Mouse (Mus musculus) erythroid progenitor cell, adult 5-6 weeks (primary cell): Measurements from ENCODE around the gene Nosip. TPM values are rescaled to one million over a fixed set of nuclear protein-coding genes. Genes with fewer than 3 reads are reported as not detected.
A peak's percentile ranks its signal among the peaks of the same experiment; 100 is the strongest.
"Not testable (repeated sequence)": the region's sequence is repeated elsewhere in the genome, so short reads cannot be mapped to it uniquely, and the experiment has no call there.

Experiments used
- ATAC-seq: replicated peaks from 2 replicates; pipeline ENCODE4 v1.8.0; 2016; ENCODE audit warnings: moderate number of reproducible peaks, mild to moderate bottlenecking, moderate TSS enrichment, inconsistent platforms; ENCODE audit not compliant: poor library complexity, low FRiP score, severe bottlenecking
- total RNA-seq, 2 experiments: library from RNA; stranded (forward) in 1 of 2; stranded (reverse) in 1 of 2; fragments of 150-400 nt in 1 of 2; fragments of 186-747, 209-891 nt in 1 of 2; gene quantifications; 2 replicates each; pipeline versions ENCODE4 v1.2.3 to v1.2.4; 2015 to 2017; ENCODE audit warnings: low replicate concordance in 2 of 2

Nosip gene
- total RNA-seq, 2 experiments from 2014 or later, result 30.6 to 54.0 TPM

GRCm38 (mm10) chr7:45106441-45106840 lies 44.2 kb downstream of the Nosip start:
- no peak for ATAC-seq

DNA sequence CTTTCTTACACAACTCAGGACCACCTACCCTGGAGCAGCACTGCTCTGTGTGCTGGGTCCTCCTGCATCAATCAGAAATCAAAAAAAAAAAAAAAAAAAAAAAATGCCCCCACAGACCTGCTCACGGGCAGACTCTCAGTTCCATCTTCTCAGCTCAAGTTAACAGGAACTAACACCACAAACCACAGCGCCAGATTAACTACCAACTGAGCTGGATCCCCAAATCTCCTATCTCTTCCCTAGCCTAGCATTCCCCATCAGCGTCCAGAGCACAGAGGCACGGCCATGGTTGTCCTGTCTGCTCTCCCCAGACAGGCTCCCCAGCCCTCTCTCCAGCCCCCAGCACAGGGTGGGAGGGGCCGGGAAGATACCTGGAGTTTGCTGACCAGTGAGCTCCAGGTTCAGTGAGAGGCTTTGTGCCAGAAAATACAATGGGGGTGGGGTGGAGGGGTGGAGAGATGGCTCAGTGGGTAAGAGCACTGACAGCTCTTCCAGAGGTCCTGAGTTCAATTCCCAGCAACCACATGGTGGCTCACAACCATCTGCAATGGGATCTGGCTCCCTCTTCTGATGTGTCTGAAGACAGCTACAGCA lies 44.9 kb downstream of the Nosip start:
- no peak for ATAC-seq

- not testable (repeated sequence) for ATAC-seq
These were observed 47.9 kb downstream of the Nosip start for GRCm38 (mm10) chr7:45110089-45110488.

DNA sequence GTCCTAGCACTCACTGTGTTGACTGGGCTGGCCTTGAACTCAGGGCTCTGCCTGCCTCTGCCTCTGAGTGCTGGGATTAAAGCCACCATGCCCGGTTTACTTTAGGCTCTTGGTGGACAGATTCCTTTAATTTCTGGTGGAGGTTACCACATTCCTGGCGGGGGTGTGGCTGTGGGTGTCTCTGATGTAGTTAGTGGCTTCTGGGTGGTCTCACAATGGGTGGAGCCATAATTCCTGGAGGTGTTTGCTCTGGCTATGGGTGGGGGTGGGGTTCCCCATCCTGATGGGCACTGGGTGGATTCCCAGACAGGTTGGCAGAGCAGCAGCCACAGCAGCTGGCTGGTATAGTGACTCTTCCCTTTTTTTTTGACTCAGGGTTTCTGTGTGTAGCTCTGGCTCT lies 49.7 kb downstream of the Nosip start:
- no peak for ATAC-seq

DNA sequence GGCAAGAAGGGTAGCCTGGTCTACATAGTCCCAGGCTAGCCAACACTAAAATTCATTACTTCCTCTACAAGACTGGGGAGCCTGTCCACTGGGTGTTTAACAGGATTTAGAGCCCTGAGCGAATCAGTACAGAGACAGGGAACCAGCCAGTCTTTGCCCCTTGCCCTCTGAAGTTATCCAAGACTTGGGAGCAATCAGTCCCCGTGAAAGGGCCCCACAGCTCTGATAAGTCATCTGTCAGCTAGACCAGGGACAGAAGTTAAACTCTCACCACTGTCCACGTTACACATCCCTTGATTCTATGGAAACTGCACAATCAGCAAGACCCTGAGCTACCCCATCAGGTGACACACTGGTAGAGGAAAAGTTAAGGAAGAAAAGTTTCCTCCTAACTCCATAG lies 50.3 kb downstream of the Nosip start:
- ATAC-seq, result no peak

GRCm38 (mm10) chr7:45113476-45113875 lies 51.2 kb downstream of the Nosip start:
- ATAC-seq, result no peak

- ATAC-seq, result no peak
These were observed 55.3 kb downstream of the Nosip start for GRCm38 (mm10) chr7:45117566-45117965.

DNA sequence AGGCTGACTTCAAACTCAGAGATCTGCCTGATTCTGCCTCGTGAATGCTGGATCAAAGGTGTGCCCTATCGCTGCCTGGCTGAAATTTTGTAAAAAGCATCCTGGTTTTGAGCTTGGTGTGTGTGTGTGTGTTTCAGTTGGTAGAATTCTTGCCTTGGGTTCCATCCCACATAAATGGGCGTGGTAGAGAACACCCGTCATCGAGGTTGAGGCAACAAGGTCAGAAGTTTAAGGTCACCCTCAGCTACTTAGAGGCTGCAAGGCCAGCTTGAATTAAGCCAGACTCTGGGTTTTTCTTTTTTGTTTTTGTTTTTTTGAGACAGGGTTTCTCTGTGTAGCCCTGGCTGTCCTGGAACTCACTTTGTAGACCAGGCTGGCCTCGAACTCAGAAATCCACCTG lies 56.1 kb downstream of the Nosip start:
- no peak for ATAC-seq

DNA sequence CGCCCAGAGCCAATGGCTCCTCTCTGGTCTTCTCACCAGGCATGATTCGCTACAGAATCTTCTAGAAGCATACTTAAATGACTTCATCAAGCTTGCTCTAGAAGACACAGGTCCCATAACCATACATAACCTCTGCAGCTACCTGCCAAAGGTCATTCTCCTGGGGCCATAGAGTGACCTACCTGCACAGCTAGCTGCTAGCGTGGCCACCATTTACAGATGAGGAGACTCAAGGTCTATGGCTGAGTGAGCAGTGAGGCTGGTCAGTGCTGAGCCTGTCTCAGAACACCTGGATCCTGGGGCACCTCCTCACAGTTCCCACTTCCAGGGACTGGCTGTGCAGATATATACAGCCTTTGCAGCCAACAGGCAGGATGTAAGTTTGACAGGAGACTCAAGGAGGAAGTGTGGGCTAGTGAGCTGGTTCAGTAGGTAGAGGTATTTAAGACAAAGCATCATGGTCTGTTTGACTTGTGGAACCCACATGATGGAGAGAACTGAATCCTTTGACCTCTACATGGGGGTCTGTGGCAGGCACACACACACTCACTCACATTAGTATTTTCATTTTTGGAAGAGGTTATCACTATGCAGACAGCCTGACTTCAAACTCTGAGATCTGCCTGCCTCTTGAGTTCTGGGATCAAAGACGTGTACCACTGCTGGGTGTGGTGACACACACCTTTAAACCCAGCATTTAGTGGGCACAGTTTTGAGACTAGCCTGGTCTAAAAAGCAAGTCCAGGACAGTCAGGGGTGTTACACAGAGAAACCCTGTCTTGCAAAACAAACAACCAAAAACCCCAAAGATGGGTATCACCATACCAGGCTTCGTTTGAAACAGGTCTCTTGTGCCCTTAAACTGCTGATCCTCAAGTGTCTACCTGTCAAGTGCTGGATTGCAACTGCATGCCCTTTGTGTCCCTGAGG lies 57.8 kb downstream of the Nosip start:
- ATAC-seq, result no peak

- no peak for ATAC-seq
These were observed 59.2 kb downstream of the Nosip start for GRCm38 (mm10) chr7:45121404-45121803.

- no peak for ATAC-seq
These were observed 59.7 kb downstream of the Nosip start for GRCm38 (mm10) chr7:45121966-45122365.

DNA sequence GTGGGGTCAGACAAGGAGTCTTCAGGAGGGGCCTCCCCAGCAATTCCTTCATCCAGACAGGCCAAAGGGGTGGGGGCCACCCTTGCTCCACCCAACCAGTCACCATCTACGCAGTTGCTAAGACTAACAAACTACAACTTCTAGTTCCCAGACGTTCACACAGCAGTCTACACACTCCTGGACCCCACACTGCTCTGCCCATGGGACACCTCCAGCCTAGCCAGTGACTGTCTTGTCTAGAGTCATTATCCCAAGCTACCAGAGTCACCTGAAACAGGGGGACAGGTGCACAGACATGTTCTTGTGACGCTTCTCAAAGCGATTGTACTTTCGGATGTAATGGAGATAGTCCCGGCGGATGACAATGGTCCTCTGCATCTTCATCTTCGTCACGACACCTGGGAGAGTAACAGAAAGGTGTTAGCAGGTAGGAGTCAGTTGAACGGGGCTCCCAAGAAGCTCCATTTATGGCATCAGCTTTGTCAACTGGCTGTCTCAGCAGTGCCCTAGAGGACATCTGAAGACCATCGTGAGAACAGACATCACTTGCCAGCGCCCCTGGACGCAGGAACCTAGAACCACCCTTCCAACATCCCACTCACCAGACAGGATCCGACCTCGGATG lies 60.4 kb downstream of the Nosip start:
- ATAC-seq, result no peak

DNA sequence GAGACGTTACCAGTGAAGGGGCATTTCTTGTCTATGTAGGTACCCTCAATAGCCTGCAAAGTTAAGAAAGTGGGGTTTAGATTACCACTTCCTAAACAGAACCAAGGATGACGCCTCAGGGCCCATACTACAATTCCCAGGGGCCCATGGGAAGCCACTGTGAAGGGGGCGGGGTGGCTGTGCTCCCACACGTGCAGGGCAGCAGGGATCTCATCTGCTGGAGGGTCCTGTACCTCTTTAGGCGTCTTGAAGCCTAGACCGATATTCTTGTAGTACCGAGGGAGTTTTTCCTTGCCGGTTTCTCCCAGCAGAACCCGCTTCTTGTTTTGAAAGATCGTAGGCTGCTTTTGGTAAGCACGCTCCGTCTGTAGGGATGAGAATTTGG lies 60.9 kb downstream of the Nosip start:
- no peak for ATAC-seq

- ATAC-seq, result peak; percentile 80
These were observed 62.3 kb downstream of the Nosip start, which contains the start of gene Rps11 for GRCm38 (mm10) chr7:45124224-45125143. Gene Rps11, minus strand, starts transcription at chr7:45124439.

- no peak for ATAC-seq
These were observed 62.9 kb downstream of the Nosip start for GRCm38 (mm10) chr7:45125144-45125600.

DNA sequence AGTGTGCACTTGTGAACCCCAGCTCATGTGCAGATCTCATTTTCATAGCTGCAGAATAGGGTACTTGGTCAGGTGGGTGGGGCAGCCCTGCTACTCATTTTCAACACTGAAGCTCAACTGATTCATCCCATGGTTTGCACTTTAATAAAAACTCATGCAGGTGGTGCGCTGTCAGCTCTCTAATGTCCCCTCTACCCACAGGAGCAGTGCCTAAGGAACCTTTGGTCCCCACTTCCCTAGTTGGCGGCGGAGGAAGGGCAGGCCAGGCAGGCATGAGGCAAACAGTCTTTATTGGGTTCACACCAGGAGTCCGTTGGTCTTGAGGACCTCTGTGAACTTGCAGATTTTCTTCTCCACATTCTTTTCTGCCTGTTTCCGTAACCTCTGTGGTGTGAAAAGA lies 63.4 kb downstream of the Nosip start:
- ATAC-seq, result not testable (repeated sequence)

- no peak for ATAC-seq
These were observed 64.1 kb downstream of the Nosip start for GRCm38 (mm10) chr7:45126147-45126843.

DNA sequence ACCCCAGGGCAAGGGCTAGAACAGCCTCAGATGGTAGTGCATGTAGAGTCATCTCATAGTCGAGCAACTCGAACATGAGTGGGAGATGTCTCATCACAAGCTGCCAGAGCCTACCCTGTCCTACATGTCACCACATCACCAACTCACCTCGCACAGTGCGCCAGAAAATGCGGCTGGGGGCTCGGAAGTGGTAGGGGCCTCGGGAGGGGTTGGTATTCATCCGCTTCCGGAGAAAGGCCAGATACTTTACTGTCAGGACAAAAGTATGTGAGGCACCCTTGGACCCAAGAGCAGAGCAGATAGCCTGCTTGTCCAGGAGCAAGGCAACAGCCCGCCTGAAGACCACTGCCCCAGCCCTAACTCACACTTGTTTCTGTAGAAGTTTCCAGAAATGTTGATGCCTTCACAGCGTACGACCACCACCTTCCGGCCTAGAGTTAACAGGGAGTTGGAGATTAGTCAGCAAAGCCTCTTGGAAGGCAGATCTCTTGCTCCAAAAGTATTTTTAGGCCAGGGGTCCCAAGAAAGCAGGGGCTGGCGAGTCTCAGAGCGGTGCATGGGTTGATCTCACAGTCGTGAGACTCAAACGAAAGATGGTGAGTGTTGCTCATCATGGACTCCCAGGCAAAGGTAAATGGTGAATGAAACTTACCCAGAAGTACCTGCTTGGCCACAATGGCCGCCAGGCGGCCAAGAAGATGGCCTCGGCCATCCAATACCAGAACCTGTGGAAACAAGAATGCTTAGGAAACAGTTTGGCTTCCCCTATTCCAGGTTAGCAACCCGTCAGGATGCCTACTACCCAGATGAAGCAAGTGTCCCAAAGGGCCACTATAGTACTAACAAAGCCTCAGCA lies 64.8 kb downstream of the Nosip start:
- no peak for ATAC-seq
